Mouse (Mus musculus): ENCODE measurements at regions not wholly inside any gene's neighbourhood (a gene's known extent, or its start where the extent isn't known, plus 50 kb on each side); places are given as distances from the start of the nearest gene placed in this dataset.

DNA sequence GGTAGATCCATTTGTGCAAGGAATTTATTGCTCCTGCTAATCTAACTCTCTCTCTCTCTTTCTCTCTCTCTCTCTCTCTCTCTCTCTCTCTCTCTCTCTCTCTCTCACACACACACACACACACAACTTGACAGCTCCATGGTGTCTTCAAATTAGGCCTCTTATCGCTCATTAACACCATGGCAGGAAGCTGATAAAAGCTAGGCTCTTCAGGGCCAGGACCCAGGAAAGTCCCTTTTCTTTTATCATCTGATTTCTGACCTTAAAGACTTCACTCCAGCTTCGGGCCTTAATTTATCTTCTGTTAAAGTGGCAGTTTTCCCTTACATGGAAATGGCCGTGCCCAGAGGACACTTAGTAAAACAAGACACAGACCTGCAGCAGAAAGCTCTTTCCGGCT, 178.4 kb upstream of the Bmp2 start:
- DNase-seq, result peak; percentile 15

DNA sequence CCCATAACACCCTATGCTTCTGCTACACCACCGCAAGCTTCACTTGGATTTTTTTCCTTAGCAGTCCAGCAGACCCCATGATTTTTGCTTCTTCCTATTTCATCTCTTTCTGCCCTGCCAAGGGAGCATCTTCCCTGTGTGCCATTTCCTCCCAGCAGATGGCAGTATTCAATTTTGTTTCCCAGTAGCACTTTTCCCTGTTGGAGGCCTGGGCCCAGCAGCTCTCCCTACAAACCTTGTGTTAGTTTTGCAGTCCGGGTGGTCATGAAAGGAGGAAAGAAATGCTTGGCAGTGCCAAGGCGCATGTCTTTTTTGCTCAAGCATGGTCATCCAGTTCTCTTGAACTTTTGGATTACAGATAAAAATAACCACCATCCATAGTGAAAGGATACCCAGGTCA, 170.9 kb upstream of the Bmp2 start:
- peak; percentile 52 for DNase-seq

DNA sequence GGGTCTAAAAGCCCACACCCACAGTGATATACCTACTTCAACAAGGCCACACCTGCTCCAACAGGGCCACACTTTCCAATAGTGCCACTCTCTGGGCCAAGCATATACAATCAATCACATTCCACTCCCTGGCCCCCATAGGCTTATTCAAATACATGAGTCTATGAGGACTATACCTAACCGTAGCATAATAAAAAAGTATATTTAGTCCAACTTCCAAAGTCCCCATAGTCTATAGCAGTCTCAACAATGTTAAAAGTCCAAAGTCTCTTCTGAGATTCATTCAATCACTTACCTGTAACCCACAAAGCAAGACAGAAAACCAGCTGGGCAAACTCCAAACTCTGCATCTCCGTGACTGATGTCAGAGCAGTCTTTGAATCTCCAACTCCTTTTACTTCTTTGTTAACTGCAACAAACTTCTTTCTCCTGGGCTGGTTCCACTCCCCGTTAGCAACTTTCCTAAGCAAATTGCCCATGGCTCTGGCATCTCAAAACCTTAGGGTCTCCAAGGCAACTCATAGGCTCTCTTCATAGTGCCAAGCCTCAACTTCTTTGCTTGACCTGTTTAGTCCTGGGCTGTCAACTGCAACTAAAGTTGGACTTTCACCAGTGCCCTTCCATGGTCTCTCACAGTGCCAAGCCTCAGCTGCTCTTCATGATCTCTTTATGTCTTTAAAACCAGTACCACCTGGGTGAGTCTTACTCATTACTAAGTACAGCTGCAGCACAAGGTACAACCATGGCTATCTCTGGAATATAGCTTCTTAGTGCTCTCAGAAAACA, 168.6 kb upstream of the Bmp2 start:
- no peak for DNase-seq

DNA sequence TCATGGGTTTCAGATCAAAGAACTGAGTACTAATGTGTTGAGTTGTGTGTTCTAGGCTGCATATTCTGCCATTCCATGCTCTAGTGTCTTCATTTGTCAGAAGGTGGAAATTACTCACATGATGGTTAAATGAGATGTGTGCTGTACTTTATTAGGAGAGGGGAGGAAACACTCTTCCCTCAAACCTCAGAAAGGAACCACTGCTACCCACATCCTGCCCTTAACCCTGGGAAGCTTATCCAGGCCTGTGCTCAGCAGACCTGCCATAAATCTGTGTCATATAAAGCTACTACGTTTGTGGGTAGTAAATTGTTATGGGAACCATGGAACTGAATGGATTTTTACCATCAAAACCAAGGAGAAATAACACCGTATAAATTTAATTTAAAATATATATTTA, 166.7 kb upstream of the Bmp2 start:
- no peak for DNase-seq

DNA sequence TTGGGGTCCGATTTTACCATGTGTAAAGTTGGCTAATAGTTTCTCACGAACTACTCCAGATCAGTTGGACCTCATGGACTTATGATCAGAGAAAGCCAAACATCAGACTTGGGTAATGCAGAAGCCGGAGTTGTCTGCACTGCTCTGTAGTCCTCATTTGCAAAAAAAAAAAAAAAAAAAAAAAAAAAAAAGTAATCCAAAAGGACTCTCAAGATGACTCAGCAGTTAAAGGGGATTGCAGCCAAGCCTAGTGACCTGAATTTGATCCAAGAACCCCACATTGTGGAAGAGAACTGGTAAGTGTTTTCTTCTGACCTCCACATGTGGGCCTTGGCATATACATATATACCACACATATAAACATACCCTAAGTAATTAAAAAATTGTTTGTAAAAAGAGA, 164.6 kb upstream of the Bmp2 start:
- DNase-seq, result no peak

DNA sequence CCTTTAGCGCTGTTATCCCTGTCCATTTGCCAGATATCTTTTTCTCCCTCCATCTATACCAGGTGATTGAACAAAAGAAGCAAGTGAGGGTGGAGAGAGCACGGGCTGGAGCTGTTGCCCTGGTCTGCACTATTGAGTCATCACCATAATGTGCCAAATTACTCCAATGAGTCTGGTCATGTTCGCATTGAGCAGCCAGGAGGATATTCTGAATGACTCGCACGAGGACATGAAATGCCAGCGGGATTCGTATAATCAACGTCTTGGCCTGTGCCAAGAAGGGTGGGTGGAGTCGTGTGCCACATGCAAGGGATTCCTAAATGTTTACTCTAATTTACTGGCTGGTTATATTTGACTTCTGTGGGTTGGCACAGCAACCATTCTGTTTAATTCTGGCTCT, 159.7 kb upstream of the Bmp2 start:
- DNase-seq, result no peak

DNA sequence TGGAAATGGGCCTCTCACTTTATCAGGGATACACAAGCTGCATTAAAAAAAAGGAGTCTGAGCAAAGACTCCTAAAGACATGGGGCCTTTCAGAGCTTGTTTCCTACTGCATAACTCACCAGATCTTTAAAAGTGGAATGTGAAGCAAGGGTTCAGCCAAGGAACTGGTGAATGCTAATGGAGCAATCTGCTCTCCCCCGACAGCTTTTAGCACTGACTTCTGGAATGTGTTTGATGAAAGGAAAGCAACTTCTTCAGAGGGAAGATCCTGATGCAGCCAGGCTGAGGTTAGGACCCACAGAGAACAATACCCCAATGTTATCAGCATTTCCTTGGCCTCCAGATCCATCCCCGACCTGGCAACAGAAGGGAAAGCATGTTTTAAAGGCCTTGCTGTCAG, 154.4 kb upstream of the Bmp2 start:
- no peak for DNase-seq

DNA sequence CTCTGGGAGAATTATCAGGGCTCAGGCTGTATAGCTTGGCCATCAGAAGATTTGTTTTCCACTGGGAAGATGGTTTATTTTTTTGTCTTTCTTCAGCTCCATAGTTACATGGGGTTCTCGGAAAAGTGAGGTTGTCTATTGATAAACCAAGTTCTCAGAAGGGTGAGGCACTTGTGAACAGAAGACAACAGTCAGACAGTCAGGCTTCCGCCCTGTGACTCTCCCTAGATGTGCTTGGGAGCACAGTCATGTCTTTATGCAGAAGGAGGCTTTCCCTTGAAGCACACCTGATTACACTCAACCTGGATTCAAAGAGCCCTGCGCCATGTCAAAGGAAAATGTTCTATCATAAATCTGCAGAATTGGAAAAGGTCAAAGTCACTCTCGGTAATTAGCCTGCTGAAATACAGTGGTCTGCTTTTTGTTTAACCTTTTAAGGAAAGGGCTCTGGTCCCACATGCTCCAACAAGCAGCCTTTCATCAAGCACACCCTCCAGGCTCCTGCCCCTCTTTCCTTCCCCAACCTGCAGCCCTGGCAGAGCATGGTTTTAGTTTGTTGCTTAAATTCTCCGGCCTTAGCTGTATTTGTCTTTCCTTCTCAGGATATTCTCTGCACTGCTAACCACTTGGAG, 152.8 kb upstream of the Bmp2 start:
- DNase-seq, result peak; percentile 51

DNA sequence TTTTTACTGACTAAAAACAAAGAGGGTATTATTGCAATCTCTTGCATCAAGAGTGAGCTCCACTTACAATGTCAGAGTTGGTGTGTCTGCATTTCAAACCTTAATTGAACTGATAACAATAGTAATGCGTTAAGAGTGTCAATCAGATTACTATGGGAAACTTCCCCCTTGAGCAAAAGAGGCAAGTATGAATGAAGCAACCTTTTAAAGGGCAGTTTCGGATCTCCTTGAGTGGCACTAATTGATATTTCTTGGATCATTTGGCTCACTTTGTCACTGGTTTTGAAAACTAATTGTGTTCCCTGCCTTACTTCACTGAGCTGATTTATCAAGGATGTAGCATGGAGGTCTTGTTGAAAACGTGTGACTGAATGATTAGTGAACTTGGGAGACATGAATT, 151.0 kb upstream of the Bmp2 start:
- DNase-seq, result no peak

DNA sequence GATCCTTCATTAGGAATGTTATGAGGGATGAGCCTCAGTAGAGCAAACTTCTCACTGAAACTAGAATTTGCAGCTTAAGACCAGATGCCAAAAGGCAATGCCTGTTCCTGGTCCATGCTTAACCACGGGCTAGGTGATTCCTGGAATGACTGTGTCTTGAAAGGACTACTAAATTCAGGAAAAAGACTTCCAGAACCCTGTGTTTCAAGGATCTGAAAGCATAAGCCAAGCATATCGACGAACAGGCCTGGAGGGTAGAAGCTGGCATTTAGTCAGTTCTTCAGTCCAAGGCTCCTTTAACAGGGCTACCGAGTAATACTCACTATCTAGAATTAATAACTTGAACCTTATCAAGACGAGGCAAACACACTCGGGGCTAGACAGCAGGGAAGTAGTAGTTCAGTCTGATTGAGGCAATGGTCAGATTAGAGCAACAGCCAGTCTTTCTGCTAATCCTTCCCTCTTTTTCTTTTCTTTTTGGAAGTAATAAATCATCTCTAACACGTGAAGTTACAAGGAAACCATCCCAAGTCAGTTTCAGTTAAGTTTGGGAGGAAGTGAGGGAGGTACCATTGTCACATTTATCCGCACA, 134.9 kb upstream of the Bmp2 start:
- DNase-seq, result no peak

DNA sequence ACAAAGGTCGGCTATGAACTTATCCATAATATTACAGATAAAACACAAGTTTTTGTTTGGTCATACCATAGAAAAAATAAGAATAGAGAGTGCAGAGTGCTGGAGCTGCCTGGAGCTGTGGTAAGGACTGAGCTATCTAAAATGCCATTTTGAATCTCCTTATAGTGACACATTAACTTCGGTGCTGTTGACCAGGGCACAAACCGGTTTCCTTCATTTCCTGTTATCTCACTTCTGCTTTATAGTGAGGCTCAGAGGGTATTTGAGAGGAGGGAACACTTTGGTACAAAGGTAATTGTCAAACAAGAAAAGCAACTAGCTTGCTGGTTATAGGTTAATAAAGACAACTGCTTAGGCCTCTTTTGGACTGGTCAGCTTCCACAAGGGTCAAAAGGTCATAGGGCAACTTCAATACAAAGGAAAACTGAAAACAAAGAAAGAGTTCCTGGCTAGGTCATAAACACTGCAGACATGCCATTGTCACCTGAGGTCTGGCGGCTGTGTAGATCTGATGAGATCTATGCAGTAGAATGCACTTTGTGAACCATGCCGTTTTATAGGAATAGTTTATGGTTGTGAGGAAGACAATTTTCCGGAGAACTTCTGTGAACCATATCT, 132.2 kb upstream of the Bmp2 start:
- DNase-seq, result no peak

DNA sequence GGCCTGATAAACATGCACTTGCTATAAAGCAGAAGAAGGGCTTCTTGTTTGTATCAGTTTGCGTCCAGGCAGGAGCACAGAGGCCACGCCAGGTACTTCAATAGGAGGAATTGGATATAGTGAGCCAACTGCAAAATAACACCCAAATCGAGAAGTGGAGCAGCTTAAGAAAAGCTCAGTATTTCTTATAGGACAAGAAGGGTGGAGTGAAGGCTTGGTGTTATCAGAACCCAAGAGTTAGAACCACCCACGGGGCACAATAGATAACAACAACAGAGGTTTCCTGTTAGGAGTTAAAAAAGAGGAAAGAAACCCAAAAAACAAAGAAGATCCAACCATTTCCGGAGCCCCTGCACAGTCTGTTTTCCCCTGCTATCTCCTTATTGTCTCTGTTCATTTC, 126.4 kb upstream of the Bmp2 start:
- DNase-seq, result no peak

DNA sequence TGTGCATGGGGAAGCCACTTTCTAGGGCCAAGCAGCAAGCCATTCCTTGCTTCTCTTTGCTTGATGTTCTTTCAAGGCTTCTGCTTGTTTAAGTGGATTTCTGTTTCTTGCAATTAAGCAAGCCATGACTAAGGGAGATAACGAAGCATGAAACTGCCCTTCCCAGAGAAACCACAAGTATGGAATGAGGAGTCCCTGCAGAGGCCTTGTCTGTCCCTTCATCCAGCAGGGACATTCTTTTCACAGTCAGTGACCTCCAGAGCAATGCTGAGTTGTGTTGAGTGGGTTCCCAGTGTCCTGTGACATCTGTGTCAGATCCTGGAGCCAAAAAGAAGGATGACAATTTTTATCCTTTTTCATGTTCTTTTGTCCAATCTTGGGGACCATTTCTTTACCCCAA, 124.9 kb upstream of the Bmp2 start:
- no peak for DNase-seq

DNA sequence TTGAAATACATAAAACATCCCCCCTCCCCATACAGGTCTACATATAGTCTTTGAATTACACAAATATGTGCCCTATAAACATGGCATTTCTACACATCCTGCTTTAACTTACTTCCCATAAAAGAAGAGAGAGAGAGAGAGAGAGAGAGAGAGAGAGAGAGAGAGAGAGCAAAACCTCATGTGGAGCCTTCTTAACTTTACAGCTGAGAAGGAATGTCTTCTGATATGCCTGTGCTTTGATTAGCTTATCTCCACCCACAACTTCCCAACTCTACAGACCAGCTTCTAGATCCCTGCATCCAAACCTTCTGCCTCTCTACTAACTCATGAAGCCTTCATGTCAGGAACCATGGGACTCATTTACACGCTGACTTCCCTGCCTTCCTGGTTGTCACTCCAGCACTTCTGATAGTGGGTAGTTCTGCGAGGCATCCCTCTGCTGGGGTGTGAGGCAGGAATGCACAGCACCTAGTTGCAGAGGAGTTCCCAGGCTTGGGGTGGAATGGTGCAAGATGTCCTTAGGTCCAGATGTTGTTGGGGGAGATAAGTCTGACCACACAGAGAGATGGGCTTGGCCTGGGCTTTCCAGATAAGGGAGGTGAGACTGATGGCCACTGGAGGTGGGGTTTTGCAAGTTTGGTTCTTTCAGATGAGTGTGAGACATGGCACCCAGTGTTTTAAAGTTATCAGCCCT, 122.4 kb upstream of the Bmp2 start:
- DNase-seq, result peak; percentile 75

DNA sequence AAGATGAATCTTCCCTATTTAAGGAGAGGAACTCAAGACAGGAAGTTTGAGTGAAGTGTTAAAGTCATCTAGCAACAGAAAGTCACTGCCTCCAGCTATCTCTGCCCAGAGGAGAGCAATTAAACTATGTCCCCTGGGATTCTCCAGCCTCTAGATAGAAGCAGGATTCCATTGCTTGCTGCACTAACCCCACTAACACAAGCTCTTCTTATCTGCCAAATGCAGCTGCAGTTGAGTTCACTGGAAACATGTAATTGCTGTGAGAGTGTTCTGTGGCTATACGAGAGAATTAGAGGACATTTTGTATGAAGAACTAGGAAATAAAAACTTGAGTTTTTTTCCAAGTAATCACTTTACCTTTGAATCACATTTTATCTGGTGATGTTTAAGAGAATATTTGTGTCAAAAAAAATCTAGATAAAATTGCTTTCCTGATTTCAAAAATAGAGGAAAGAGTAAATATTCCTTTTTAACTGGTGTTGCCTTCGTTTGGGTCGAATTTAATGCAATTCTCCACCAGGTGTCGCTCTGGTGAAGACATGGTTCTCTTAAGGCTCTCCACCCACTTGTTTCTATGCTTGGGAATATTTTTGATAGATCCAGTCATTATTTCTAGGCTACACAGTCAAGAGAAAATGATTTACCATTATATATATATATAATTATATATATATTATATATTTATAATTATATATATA, 121.1 kb upstream of the Bmp2 start:
- peak; percentile 70 for DNase-seq

DNA sequence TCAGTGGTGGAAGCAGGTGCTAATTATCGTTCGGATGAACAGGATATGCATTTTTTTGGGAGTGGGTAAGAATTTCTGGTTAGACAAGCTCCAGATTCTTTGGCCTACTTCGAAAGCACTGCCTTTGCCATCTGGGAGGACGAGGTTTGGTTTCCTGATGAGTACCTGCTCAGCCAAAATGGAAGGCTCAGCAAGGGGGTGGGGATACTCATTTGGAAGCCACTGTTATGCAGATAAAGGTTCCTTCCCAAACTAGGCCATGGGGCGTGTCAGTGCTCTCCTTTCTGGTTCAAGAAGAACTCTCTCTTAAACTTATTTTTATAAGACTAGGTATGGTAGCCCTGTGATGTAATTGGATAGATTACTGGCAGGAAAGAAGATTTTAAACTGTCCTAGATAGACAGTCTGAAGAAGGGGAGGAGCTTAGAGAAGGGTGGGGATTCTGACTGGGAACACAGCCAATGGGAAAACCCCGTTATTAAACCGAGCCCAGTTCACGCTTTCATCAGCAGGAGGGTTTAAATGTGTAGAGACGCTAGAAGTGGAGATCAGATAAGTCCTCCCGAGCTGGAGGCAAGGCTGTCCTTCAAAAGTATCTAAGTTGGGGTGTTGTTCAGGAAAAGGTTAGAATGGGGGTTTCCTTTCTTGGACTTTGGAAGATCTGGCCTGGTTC, 119.7 kb upstream of the Bmp2 start:
- DNase-seq, result no peak

DNA sequence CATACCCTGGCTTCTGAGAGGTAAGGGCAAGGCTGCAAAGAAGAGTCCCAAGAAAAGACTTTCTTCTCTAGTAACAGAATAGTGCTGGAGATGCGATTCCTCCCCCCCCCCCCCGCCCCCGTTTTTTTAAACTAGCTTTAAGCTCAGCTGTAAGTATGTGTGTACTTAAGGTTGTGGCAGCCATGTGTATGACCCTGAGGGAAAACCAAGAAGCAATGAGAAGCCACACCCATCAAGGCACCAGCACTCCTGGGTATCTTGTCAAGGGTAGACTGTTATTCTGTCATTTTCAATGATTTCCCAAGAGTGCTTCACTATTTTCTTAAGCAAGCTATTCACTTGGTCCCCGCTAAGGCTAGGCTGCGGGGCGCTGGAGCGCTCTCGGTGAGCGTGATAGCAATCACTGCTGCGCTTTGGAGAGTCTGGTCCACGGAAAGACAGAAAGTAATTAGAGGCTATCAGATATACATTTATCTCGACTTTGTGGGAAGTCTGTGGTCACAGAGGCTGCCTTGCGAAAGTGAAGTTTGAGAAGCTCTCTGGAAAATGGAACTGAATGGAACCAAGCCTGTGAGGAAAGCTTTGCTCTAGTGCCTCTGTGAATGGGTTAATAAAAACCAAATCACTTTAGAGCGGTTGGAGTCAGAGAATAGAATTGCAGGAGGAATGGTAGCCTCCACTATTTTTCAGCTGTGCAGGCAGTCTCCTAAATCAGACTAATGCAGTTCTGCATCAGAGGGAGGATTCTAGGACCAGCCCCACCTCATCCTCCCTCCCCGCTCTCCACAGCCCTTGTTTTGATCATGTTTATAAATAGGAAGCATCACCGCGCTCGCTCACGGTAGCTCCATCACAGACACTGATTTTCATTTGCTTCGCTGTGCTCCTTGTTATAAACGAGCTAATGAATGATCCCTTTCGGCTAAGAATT, 114.8 kb upstream of the Bmp2 start:
- DNase-seq, result no peak

DNA sequence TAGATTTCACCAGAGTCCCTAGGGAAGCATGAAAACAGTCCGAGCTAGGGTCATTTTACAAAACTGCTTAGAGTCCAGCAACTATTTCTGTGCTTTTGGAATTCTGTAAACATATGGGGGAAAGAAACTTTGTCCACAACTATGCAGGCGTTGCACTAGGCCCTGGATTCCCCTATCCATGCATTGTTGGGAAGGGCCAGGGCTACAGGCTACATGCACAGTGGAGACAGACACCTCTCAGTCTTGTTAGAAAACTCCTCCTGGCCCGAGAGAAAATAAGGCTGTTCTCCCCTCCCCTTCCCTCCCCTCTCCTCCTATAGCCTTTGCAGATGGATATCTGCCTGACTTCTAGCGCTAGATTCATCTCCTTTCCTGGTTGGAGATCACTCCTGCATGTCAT, 113.9 kb upstream of the Bmp2 start:
- no peak for DNase-seq

DNA sequence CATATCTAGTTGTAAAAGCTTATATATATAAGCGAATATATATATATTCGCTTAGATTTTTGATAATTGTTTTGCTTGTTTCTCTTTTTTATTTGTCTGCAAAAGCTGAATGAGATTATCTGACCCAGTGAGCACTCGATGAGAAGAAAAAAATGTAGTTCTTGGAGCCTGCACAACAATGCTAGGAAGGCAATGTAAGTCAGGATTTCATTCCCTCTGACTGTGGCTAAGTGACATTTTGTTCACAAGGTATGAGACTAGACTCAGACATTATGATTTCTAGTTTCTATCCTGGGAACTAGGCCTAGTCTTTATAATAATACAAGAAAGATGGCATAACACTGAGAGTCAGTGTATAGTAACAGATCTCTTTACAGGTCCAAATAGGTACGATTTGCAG, 108.9 kb upstream of the Bmp2 start:
- DNase-seq, result no peak

DNA sequence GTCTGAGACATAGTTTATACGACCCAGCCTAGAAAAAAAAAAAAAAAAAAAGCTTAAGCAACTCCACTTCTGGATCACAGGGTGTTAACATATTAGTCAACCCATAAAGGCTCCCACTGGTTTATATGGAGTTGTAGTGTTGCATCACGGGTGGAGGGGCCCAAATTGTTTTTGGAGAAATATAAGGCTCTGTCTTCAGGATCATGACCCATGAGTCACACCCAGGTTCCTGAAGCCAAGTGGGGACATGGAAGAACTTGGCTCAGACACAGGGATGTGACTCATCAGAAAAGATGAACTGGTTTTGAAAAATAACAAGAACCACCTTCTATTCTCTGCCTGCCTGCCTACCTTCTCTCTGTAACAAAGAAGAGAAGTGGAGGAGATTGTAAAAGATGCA, 108.5 kb upstream of the Bmp2 start:
- no peak for DNase-seq

DNA sequence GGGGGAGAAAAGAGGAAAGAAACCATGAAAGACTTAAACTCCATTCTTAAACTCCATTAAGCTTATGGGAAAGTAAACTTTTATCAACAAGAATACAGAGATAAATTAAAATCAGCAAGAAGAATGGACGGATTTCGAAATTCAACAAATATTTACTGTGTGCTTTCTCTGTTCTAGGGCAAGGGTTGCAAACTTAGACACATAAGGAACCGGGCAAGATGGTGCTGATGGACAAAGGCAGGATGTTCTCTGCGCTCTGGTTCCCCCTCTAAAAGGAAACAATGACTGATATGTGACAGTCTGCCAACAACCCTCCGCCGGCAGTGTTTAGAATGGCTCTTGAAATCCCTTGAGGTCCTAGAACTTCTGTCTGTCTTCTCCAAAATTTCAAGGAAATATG, 99.0 kb upstream of the Bmp2 start:
- no peak for DNase-seq
